Mouse (Mus musculus) G1E (cell line): ENCODE results near the gene Cyp4f14.
"Not testable (repeated sequence)": the region's sequence is repeated elsewhere in the genome, so short reads cannot be mapped to it uniquely, and the experiment has no call there.

Experiments
- CTCF ChIP-seq: IDR thresholded peaks from 2 replicates; pipeline ENCODE4 v1.5.1; 2012; ENCODE audit warnings: low read depth, low read length, inconsistent platforms, mixed read lengths
- GATA1 ChIP-seq: IDR thresholded peaks from 2 replicates; pipeline ENCODE4 v1.6.1; 2012; ENCODE audit warnings: borderline replicate concordance, low read length, inconsistent platforms, mixed read lengths
- GATA2 ChIP-seq: IDR thresholded peaks from 2 replicates; pipeline ENCODE4 v1.6.1; 2012; ENCODE audit warnings: low read depth, low read length, inconsistent platforms, borderline replicate concordance
- POLR2AphosphoS5 ChIP-seq: IDR thresholded peaks from 2 replicates; pipeline ENCODE4 v1.6.1; 2012; ENCODE audit warnings: low read depth, low read length, inconsistent platforms; ENCODE audit not compliant: insufficient replicate concordance
- TAL1 ChIP-seq: conservative IDR thresholded peaks from 2 replicates; pipeline ENCODE4 v1.6.1; 2012; ENCODE audit warnings: low read depth, low read length, inconsistent platforms, mixed read lengths

DNA sequence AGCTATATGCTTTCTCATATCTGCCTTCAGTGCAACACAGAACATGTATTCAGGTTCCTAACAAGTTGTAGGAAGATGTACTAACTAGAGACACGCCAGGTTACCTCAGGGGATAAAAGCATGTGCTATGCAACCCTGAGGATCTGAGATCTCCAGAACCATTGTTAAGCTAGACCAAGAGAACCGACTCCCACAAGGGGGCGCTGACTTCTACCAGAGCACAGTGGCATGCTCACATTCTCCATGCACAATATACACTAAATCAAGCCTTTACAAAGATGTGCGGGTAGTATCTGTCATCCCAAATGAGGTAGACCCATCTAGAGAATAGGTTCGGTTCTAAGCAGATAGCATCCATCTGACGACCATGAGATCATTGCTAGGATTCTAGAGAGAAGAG lies 60.4 kb downstream of the Cyp4f14 start:
- not testable (repeated sequence) for TF ChIP-seq CTCF, POLR2AphosphoS5, TAL1, GATA1, GATA2
